Mouse (Mus musculus): Measurements from ENCODE around the gene Eftud2. TPM values are rescaled to one million over a fixed set of nuclear protein-coding genes. Genes with fewer than 3 reads are reported as not detected.

Gene Eftud2
- 10 to 100 TPM; 36.0 to 37.4 TPM for total RNA-seq (2021)
- polyA plus RNA-seq (2012; rRNA removed): 44.9 and 62.6 TPM in 2 replicates
- long read RNA-seq, transcript Eftud2-201 (28 exons, 3,324 nt): major isoform, 46 of 51 reads
- long read RNA-seq, partial matches to known transcripts: 2 of 51 reads
- long read RNA-seq, other reads (novel, unspliced or antisense): 3 of 51 reads

GRCm38 (mm10) chr11:102880585-102881313, at the start of gene Eftud2, which contains the start of gene Ccdc103:
Gene Eftud2 (minus strand): TSS chr11:102880985.
Gene Ccdc103 (plus strand): TSS chr11:102881204.
- no peaks in the 10 kb centered on the region for H3K27me3 ChIP-seq (ENCODE audit: control insufficient read depth, insufficient read depth, low read length)
- H3K27ac ChIP-seq: peak within 1 kb of the TSS; percentile 100
- H3K4me3 ChIP-seq: peak within 1 kb of the TSS; percentile 62
- intact Hi-C loops (cut with DNase I): no loop called here
- H3K36me3 ChIP-seq (ENCODE audit: control insufficient read depth, insufficient read depth, low read length): no peaks in the 10 kb centered on the region
- TF ChIP-seq CTCF (IDR thresholded peaks at IDR 0.05) (no peak), POLR2A (IDR thresholded peaks at IDR 0.05; ENCODE audit: insufficient read depth, low read depth, low read length) (peak; percentile 80), EP300 (IDR thresholded peaks at IDR 0.05; ENCODE audit: insufficient read depth, low read depth, low read length) (peak; percentile 77; the same call in 1 of the 2 replicates)
- peak; percentile 93 to 95 for DNase-seq
- peak within 1 kb of the TSS; percentile 64 for H3K9ac ChIP-seq (ENCODE audit: low read depth, low read length)
- H3K4me1 ChIP-seq (ENCODE audit: control insufficient read depth, insufficient read depth, low read length): peaks cover 4% of the 10 kb centered on the region
- no peaks in the 10 kb centered on the region for H3K79me2 ChIP-seq (replicated peaks; ENCODE audit: control insufficient read depth, insufficient read depth, low read length)
- WGBS: under 1% methylated on average over 62 of the region's 62 CpGs

DNA sequence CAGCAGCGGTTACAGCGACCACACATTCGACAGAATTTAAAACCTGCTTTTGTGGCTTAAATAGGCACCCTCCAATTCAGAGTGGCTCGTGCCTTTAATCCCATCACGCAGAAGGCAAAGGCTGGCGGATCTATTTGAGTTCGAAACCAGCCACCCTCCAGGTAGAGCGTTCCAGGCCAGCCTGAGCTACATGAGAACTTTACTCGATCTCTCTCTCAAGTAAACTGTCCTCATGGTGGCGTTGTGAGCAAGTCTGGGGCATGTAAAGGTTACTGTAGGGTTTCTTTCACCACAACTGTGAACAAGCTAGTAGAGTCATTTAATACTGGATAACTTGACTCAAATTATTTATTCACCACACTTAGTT, 44.5 kb upstream of the Eftud2 start:
- peak overlapping the region; percentile 79 for H3K4me3 ChIP-seq
- WGBS: 3% methylated on average over 10 of the region's 10 CpGs
- H3K27me3 ChIP-seq (ENCODE audit: control insufficient read depth, insufficient read depth, low read length): no peaks in the 10 kb centered on the region
- H3K9ac ChIP-seq (ENCODE audit: low read depth, low read length): peak overlapping the region; percentile 61
- peak overlapping the region; percentile 30; the same call in 1 of the 2 replicates for H3K27ac ChIP-seq
- intact Hi-C loops (cut with DNase I): no loop called here
- no peaks in the 10 kb centered on the region for H3K36me3 ChIP-seq (ENCODE audit: control insufficient read depth, insufficient read depth, low read length)
- no peaks in the 10 kb centered on the region for H3K79me2 ChIP-seq (replicated peaks; ENCODE audit: control insufficient read depth, insufficient read depth, low read length)
- H3K4me1 ChIP-seq (ENCODE audit: control insufficient read depth, insufficient read depth, low read length): no peaks in the 10 kb centered on the region
- TF ChIP-seq EP300 (IDR thresholded peaks at IDR 0.05; ENCODE audit: insufficient read depth, low read depth, low read length): no peak
- TF ChIP-seq CTCF (IDR thresholded peaks at IDR 0.05): 0 out of 2 replicates have a peak, but pooled peaks have one; percentile 17
- no peak for DNase-seq

GRCm38 (mm10) chr11:102924557-102925350, 44.0 kb upstream of the Eftud2 start, which contains the start of gene Kif18b:
Gene Kif18b (minus strand): TSS chr11:102925124.
- Histone ChIP-seq H3K27me3 (ENCODE audit: control insufficient read depth, insufficient read depth, low read length) (no peaks in the 10 kb centered on the region), H3K9ac (ENCODE audit: low read depth, low read length) (peak within 1 kb of the TSS; percentile 61), H3K4me3 (peak within 1 kb of the TSS; percentile 79), H3K36me3 (ENCODE audit: control insufficient read depth, insufficient read depth, low read length) (no peaks in the 10 kb centered on the region), H3K79me2 (replicated peaks; ENCODE audit: control insufficient read depth, insufficient read depth, low read length) (no peaks in the 10 kb centered on the region), H3K27ac (peak within 1 kb of the TSS; percentile 30; the same call in 1 of the 2 replicates), H3K4me1 (ENCODE audit: control insufficient read depth, insufficient read depth, low read length) (no peaks in the 10 kb centered on the region)
- WGBS: under 1% methylated on average over 62 of the region's 62 CpGs
- TF ChIP-seq POLR2A (IDR thresholded peaks at IDR 0.05; ENCODE audit: insufficient read depth, low read depth, low read length) (no peak), EP300 (IDR thresholded peaks at IDR 0.05; ENCODE audit: insufficient read depth, low read depth, low read length) (no peak), CTCF (IDR thresholded peaks at IDR 0.05) (no peak)
- intact Hi-C loops (cut with DNase I): no loop called here
- DNase-seq: peak; percentile 90 to 95

- no peak overlapping the region for H3K9ac ChIP-seq (ENCODE audit: low read depth, low read length)
Observed at GRCm38 (mm10) chr11:102921491-102921890, 40.7 kb upstream of the Eftud2 start.

DNA sequence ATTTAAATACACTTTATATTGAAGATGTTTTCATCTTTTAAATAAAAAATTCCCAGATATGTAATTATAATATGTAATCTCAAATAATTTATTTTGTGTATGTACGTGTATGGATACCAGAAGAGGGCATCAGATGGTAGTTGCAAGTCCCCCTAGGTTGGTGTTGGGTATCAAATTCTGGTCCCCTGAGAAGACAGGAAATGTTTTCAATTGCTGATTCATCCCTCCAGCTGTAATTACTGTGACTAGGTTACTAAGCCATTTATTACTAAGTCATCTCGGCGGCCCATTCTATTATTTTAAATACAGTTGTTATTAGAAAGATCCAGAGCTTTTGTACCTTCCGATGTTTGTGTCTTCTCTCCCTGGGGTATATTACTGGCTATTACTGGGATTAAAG, 37.3 kb upstream of the Eftud2 start:
- Histone ChIP-seq H3K27me3 (ENCODE audit: control insufficient read depth, insufficient read depth, low read length) (no peaks in the 10 kb centered on the region), H3K4me1 (ENCODE audit: control insufficient read depth, insufficient read depth, low read length) (no peaks in the 10 kb centered on the region), H3K4me3 (no peak overlapping the region), H3K9ac (ENCODE audit: low read depth, low read length) (no peak overlapping the region), H3K36me3 (ENCODE audit: control insufficient read depth, insufficient read depth, low read length) (no peaks in the 10 kb centered on the region), H3K27ac (no peak overlapping the region), H3K79me2 (replicated peaks; ENCODE audit: control insufficient read depth, insufficient read depth, low read length) (0 out of 2 replicates have a peak, but pooled peaks cover 1% of the 10 kb centered on the region)
- no peak for DNase-seq
- TF ChIP-seq EP300 (IDR thresholded peaks at IDR 0.05; ENCODE audit: insufficient read depth, low read depth, low read length) (no peak), POLR2A (IDR thresholded peaks at IDR 0.05; ENCODE audit: insufficient read depth, low read depth, low read length) (no peak), CTCF (IDR thresholded peaks at IDR 0.05) (no peak)
- intact Hi-C loops (cut with DNase I): no loop called here
- 83% methylated on average over 4 of the region's 4 CpGs for WGBS

More at GRCm38 (mm10) chr11:102921491-102921890, 40.7 kb upstream of the Eftud2 start:
- Histone ChIP-seq H3K27me3 (ENCODE audit: control insufficient read depth, insufficient read depth, low read length) (no peaks in the 10 kb centered on the region), H3K27ac (no peak overlapping the region), H3K79me2 (replicated peaks; ENCODE audit: control insufficient read depth, insufficient read depth, low read length) (no peaks in the 10 kb centered on the region), H3K4me1 (ENCODE audit: control insufficient read depth, insufficient read depth, low read length) (no peaks in the 10 kb centered on the region), H3K36me3 (ENCODE audit: control insufficient read depth, insufficient read depth, low read length) (no peaks in the 10 kb centered on the region), H3K4me3 (no peak overlapping the region)
- TF ChIP-seq EP300 (IDR thresholded peaks at IDR 0.05; ENCODE audit: insufficient read depth, low read depth, low read length) (no peak), POLR2A (IDR thresholded peaks at IDR 0.05; ENCODE audit: insufficient read depth, low read depth, low read length) (no peak), CTCF (IDR thresholded peaks at IDR 0.05) (no peak)
- intact Hi-C loops (cut with DNase I): no loop called here
- 86% methylated on average over 6 of the region's 6 CpGs for WGBS
- DNase-seq: no peak

Data from heart, adult 2 months (tissue).